Mouse (Mus musculus) MEL (cell line): Measurements from ENCODE around the gene Ino80. TPM values are rescaled to one million over a fixed set of nuclear protein-coding genes. Genes with fewer than 3 reads are reported as not detected.
A peak's percentile ranks its signal among the peaks of the same experiment; 100 is the strongest.
"Not testable (repeated sequence)": the region's sequence is repeated elsewhere in the genome, so short reads cannot be mapped to it uniquely, and the experiment has no call there.

Experiments
- DNase-seq: peaks from one replicate; pipeline ENCODE4 v3.0.0; 2011; ENCODE audit warnings: low read depth, low spot score
- H3K27ac ChIP-seq: 2 replicates; pipeline ENCODE4 v1.5.1; 2012; ENCODE audit warnings: low read depth, mild to moderate bottlenecking, control low read depth, low read length, moderate library complexity; ENCODE audit not compliant: control insufficient read depth
- H3K27me3 ChIP-seq, 2 experiments: fragments of 150-350 bp in 1 of 2; sonication (generic) in 1 of 2; 2 replicates each; pipeline ENCODE4 v1.6.1; 2012; ENCODE audit warnings: low read length in 2 of 2, mild to moderate bottlenecking in 2 of 2, improper control_type of control experiment in 1 of 2, moderate library complexity in 1 of 2; ENCODE audit not compliant: insufficient read depth in 2 of 2, control insufficient read depth in 1 of 2
- H3K36me3 ChIP-seq, 2 experiments: 2 replicates each; pipeline ENCODE4 v1.6.1; 2012 to 2014; ENCODE audit warnings: low read length in 2 of 2, improper control_type of control experiment in 1 of 2, inconsistent platforms in 1 of 2, mild to moderate bottlenecking in 1 of 2; ENCODE audit not compliant: insufficient read depth in 2 of 2, control insufficient read depth in 1 of 2
- H3K4me1 ChIP-seq, 2 experiments: fragments of 150-350 bp in 1 of 2; sonication (generic) in 1 of 2; 2 replicates each; pipeline ENCODE4 v1.6.1; 2012; ENCODE audit warnings: low read length in 2 of 2, improper control_type of control experiment in 1 of 2, mild to moderate bottlenecking in 1 of 2; ENCODE audit not compliant: insufficient read depth in 2 of 2, control insufficient read depth in 1 of 2
- H3K4me3 ChIP-seq, 2 experiments: fragments of 150-350 bp in 1 of 2; sonication (generic) in 1 of 2; 2 replicates each; pipeline ENCODE4 v1.5.1; 2012; ENCODE audit warnings: low read depth in 2 of 2, low read length in 2 of 2, mild to moderate bottlenecking in 2 of 2, moderate library complexity in 2 of 2, control low read depth in 1 of 2, improper control_type of control experiment in 1 of 2; ENCODE audit not compliant: control insufficient read depth in 1 of 2, insufficient read depth in 1 of 2
- H3K79me2 ChIP-seq: 2 replicates; pipeline ENCODE4 v1.6.1; 2012; ENCODE audit warnings: mild to moderate bottlenecking, low read length, moderate library complexity; ENCODE audit not compliant: control insufficient read depth, poor library complexity, insufficient read depth
- H3K9ac ChIP-seq: 2 replicates; pipeline ENCODE4 v1.6.1; 2012; ENCODE audit warnings: low read depth, mild to moderate bottlenecking, control low read depth, low read length, moderate library complexity; ENCODE audit not compliant: control insufficient read depth, poor library complexity, severe bottlenecking
- H3K9me3 ChIP-seq: fragments of 150-350 bp; sonication (generic); replicated peaks from 2 replicates; pipeline ENCODE4 v1.6.1; 2012; ENCODE audit warnings: mild to moderate bottlenecking, low read length, improper control_type of control experiment, moderate library complexity; ENCODE audit not compliant: insufficient read depth
- CTCF ChIP-seq, 3 experiments: IDR thresholded peaks in 2 of 3; conservative IDR thresholded peaks in 1 of 3; 2 replicates each; pipeline ENCODE4 v1.5.1; 2011 to 2012; ENCODE audit warnings: low read length in 3 of 3, low read depth in 2 of 3, mild to moderate bottlenecking in 2 of 3, improper control_type of control experiment in 1 of 3, inconsistent platforms in 1 of 3, mixed read lengths in 1 of 3, moderate library complexity in 1 of 3; ENCODE audit not compliant: control insufficient read depth in 1 of 3, insufficient read depth in 1 of 3, poor library complexity in 1 of 3, severe bottlenecking in 1 of 3
- EP300 ChIP-seq, 2 experiments: IDR thresholded peaks; 2 replicates each; pipeline ENCODE4 v1.6.1; 2011; ENCODE audit warnings: improper control_type of control experiment in 2 of 2, low read length in 2 of 2, low read depth in 1 of 2, mild to moderate bottlenecking in 1 of 2
- ETS1 ChIP-seq: IDR thresholded peaks from 2 replicates; pipeline ENCODE4 v1.6.1; 2012; ENCODE audit warnings: low read depth, mild to moderate bottlenecking, inconsistent platforms, low read length, improper control_type of control experiment, moderate library complexity
- KAT2A ChIP-seq: conservative IDR thresholded peaks from 2 replicates; pipeline ENCODE4 v1.6.1; 2012; ENCODE audit warnings: low read depth, low read length, improper control_type of control experiment, inconsistent platforms
- MAFK ChIP-seq: IDR thresholded peaks from 2 replicates; pipeline ENCODE4 v1.6.1; 2011; ENCODE audit warnings: low read depth, mild to moderate bottlenecking, low read length, improper control_type of control experiment, borderline replicate concordance
- MAX ChIP-seq: IDR thresholded peaks from 2 replicates; pipeline ENCODE4 v1.6.1; 2011; ENCODE audit warnings: low read length, improper control_type of control experiment
- MEF2A ChIP-seq: IDR thresholded peaks from 2 replicates; pipeline ENCODE4 v1.6.1; 2014; ENCODE audit warnings: low read depth, mild to moderate bottlenecking, inconsistent platforms, low read length, improper control_type of control experiment; ENCODE audit not compliant: poor library complexity, insufficient replicate concordance, severe bottlenecking; ENCODE audit errors: extremely low read depth
- NRF1 ChIP-seq: IDR thresholded peaks from 2 replicates; pipeline ENCODE4 v1.6.1; 2014; ENCODE audit warnings: low read depth, mild to moderate bottlenecking, inconsistent platforms, low read length, improper control_type of control experiment, moderate library complexity; ENCODE audit not compliant: poor library complexity, insufficient read depth, severe bottlenecking
- POLR2AphosphoS2 ChIP-seq: IDR thresholded peaks from 2 replicates; pipeline ENCODE4 v1.6.1; 2011; ENCODE audit warnings: low read length, improper control_type of control experiment
- POLR2AphosphoS5 ChIP-seq: IDR thresholded peaks from 2 replicates; pipeline ENCODE4 v1.6.1; 2012; ENCODE audit warnings: low read depth, borderline replicate concordance, mild to moderate bottlenecking, inconsistent platforms, low read length, moderate library complexity, mixed read lengths
- RAD21 ChIP-seq: IDR thresholded peaks from 2 replicates; pipeline ENCODE4 v1.6.1; 2011; ENCODE audit warnings: mild to moderate bottlenecking, low read depth, low read length, improper control_type of control experiment
- SIN3A ChIP-seq: IDR thresholded peaks from 2 replicates; pipeline ENCODE4 v1.6.1; 2012; ENCODE audit warnings: low read length, improper control_type of control experiment, inconsistent platforms
- SMC3 ChIP-seq: IDR thresholded peaks from 2 replicates; pipeline ENCODE4 v1.6.1; 2011; ENCODE audit warnings: low read depth, low read length, improper control_type of control experiment
- USF1 ChIP-seq: IDR thresholded peaks from 2 replicates; pipeline ENCODE4 v1.6.1; 2014; ENCODE audit warnings: low read depth, mild to moderate bottlenecking, inconsistent platforms, low read length, improper control_type of control experiment, moderate library complexity
- polyA plus RNA-seq, 2 experiments: library from polyadenylated mRNA; stranded (reverse) in 1 of 2; unstranded in 1 of 2; fragments of >175 nt in 1 of 2; fragments of >200 nt in 1 of 2; gene quantifications; 2 replicates each; pipeline versions ENCODE4 v1.2.1 to v1.2.4; 2012; ENCODE audit warnings: low replicate concordance in 2 of 2, low read depth in 1 of 2; ENCODE audit not compliant: insufficient read length in 2 of 2, insufficient read depth in 1 of 2, missing spikeins in 1 of 2
- total RNA-seq: library from RNA; depleted of rRNA; stranded (reverse); fragments of 300-350 nt; gene quantifications from 2 replicates; pipeline ENCODE4 v1.2.3, GENCODE M21; 2012

Ino80 gene
- total and polyA plus RNA-seq, 3 experiments = 13.9 to 37.9 (median 23.1) TPM

- DNase-seq = peak; percentile 65
- Histone ChIP-seq H3K36me3 (no peaks in the 10 kb centered on the region), H3K79me2 (no peaks in the 10 kb centered on the region), H3K4me1 (no peaks in the 10 kb centered on the region), H3K9me3 (no peaks in the 10 kb centered on the region), H3K27ac (no peak overlapping the region), H3K27me3 (no peaks in the 10 kb centered on the region; a peak in 1 of 4 replicates), H3K9ac (no peak overlapping the region), H3K4me3 (no peak overlapping the region)
- TF ChIP-seq RAD21 = peak; percentile 64
- no peak for TF ChIP-seq SIN3A
- no peak for TF ChIP-seq MAX
- TF ChIP-seq SMC3 = peak; percentile 58
- peak; percentile 46 to 66 (median 51) for TF ChIP-seq CTCF (IDR thresholded peaks at IDR 0.05 in 2 of 3, conservative IDR thresholded peaks at IDR 0.05 in 1 of 3; ENCODE audit: control insufficient read depth in 1 of 3, insufficient read depth in 1 of 3, low read depth in 2 of 3, low read length in 3 of 3, poor library complexity in 1 of 3, severe bottlenecking in 1 of 3)
Observed at GRCm38 (mm10) chr2:119512292-119512691, 34.8 kb upstream of the Ino80 start.

- no peak overlapping the region for H3K4me3 ChIP-seq
- no peaks in the 10 kb centered on the region for H3K4me1 ChIP-seq
- TF ChIP-seq USF1 (no peak), EP300 (IDR thresholded peaks at IDR 0.05; ENCODE audit: low read depth in 1 of 2, low read length in 2 of 2) (no peak), NRF1 (no peak), ETS1 (no peak), POLR2AphosphoS5 (no peak), MAFK (no peak), POLR2AphosphoS2 (no peak), RAD21 (no peak), MEF2A (no peak), KAT2A (no peak)
- TF ChIP-seq, all 39 proteins: peak for 0
- no peaks in the 10 kb centered on the region for H3K36me3 ChIP-seq
- no peaks in the 10 kb centered on the region for H3K27me3 ChIP-seq
- H3K79me2 ChIP-seq = no peaks in the 10 kb centered on the region
- no peak overlapping the region for H3K9ac ChIP-seq
- no peaks in the 10 kb centered on the region for H3K9me3 ChIP-seq
- H3K27ac ChIP-seq = no peak overlapping the region
- DNase-seq = no peak
Observed at GRCm38 (mm10) chr2:119510856-119511255, 33.4 kb upstream of the Ino80 start.

GRCm38 (mm10) chr2:119508518-119508917, 31.0 kb upstream of the Ino80 start:
- H3K27me3 ChIP-seq, H3K4me1 ChIP-seq, H3K79me2 ChIP-seq, H3K4me3 ChIP-seq, H3K9ac ChIP-seq, H3K27ac ChIP-seq, DNase-seq, H3K36me3 ChIP-seq, H3K9me3 ChIP-seq: not testable (repeated sequence)
